Mouse (Mus musculus): ENCODE measurements around the gene Smad3.

- TF ChIP-seq E2F4 (IDR thresholded peaks at IDR 0.05; ENCODE audit: borderline replicate concordance, low read depth, low read length) (no peak), POLR2A (IDR thresholded peaks at IDR 0.05; ENCODE audit: control insufficient read depth in 1 of 2, insufficient read depth in 1 of 2, low read depth in 1 of 2, low read length in 2 of 2, poor library complexity in 1 of 2) (no peak), POLR2AphosphoS2 (IDR thresholded peaks at IDR 0.05; ENCODE audit: low read length) (no peak), TCF12 (IDR thresholded peaks at IDR 0.05; ENCODE audit: low read depth, low read length) (no peak), EP300 (IDR thresholded peaks at IDR 0.05; ENCODE audit: low read depth in 1 of 2, low read length in 2 of 2) (no peak), CTCF (IDR thresholded peaks at IDR 0.05 in 2 of 3, conservative IDR thresholded peaks at IDR 0.05 in 1 of 3; ENCODE audit: control insufficient read depth in 1 of 3, insufficient read depth in 1 of 3, low read depth in 2 of 3, low read length in 3 of 3, poor library complexity in 1 of 3, severe bottlenecking in 1 of 3) (no peak), ZNF384 (IDR thresholded peaks at IDR 0.05; ENCODE audit: low read depth, low read length) (no peak), TAL1 (IDR thresholded peaks at IDR 0.05; ENCODE audit: low read length) (no peak), USF1 (IDR thresholded peaks at IDR 0.05; ENCODE audit: low read depth, low read length) (no peak)
Observed at GRCm38 (mm10) chr9:63719770-63720440, 37.9 kb downstream of the Smad3 start.
